Mouse (Mus musculus) liver, embryonic 14.5 days (tissue): Measurements from ENCODE around the gene Igfbp3.

ENCODE experiments used
- CTCF ChIP-seq: IDR thresholded peaks from 2 replicates; pipeline ENCODE4 v1.5.1; 2016; ENCODE audit warnings: antibody characterized with exemption, low read depth, control low read depth
- EP300 ChIP-seq: IDR thresholded peaks from 2 replicates; pipeline ENCODE4 v1.6.1; 2016; ENCODE audit warnings: antibody characterized with exemption, low read depth

GRCm38 (mm10) chr11:7215703-7216102 is 2.0 kb upstream of the Igfbp3 start:
- TF ChIP-seq EP300 (no peak), CTCF (peak; percentile 57)
